Mouse (Mus musculus) CH12.LX (cell line): ENCODE measurements around the gene Tti1. TPM values are rescaled to one million over a fixed set of nuclear protein-coding genes. Genes with fewer than 3 reads are reported as not detected.

Experiments used
- DNase-seq: peaks from one replicate; pipeline ENCODE4 v3.0.0-alpha.2; 2013; ENCODE audit errors: extremely low read depth
- H3K27ac ChIP-seq: 2 replicates; pipeline ENCODE4 v1.5.1; 2012; ENCODE audit warnings: low read depth, mild to moderate bottlenecking, control low read depth, moderate library complexity; ENCODE audit not compliant: insufficient read depth
- H3K27me3 ChIP-seq: replicated peaks from 2 replicates; pipeline ENCODE3; 2012; ENCODE audit warnings: inconsistent platforms
- H3K36me3 ChIP-seq, 2 experiments: replicated peaks in 1 of 2; 2 replicates each; pipeline versions ENCODE3 to v1.6.1; 2012; ENCODE audit warnings: inconsistent platforms in 1 of 2, low read length in 1 of 2, mild to moderate bottlenecking in 1 of 2, mixed read lengths in 1 of 2, moderate library complexity in 1 of 2; ENCODE audit not compliant: control insufficient read depth in 1 of 2, insufficient read depth in 1 of 2
- H3K4me1 ChIP-seq, 2 experiments: 2 replicates each; pipeline ENCODE4 v1.6.1; 2012; ENCODE audit warnings: inconsistent platforms in 1 of 2, moderate library complexity in 1 of 2; ENCODE audit not compliant: insufficient read depth in 2 of 2, control insufficient read depth in 1 of 2
- H3K4me2 ChIP-seq: 2 replicates; pipeline ENCODE4 v1.6.1; 2012; ENCODE audit warnings: low read depth, mild to moderate bottlenecking, control low read depth; ENCODE audit not compliant: poor library complexity, insufficient read depth, severe bottlenecking
- H3K4me3 ChIP-seq, 3 experiments: fragments of 150-350 bp in 1 of 3; sonication (generic) in 1 of 3; replicated peaks in 1 of 3; 2 replicates each; pipeline versions ENCODE3 to v1.5.1; 2011 to 2012; ENCODE audit warnings: low read depth in 2 of 3, low read length in 2 of 3, mild to moderate bottlenecking in 2 of 3, moderate library complexity in 2 of 3, control low read depth in 1 of 3, improper control_type of control experiment in 1 of 3, inconsistent platforms in 1 of 3, mixed read lengths in 1 of 3; ENCODE audit not compliant: poor library complexity in 1 of 3
- H3K79me2 ChIP-seq: replicated peaks from 2 replicates; pipeline ENCODE4 v1.6.1; 2012; ENCODE audit warnings: mild to moderate bottlenecking, moderate library complexity; ENCODE audit not compliant: control insufficient read depth, poor library complexity, insufficient read depth, severe bottlenecking; ENCODE audit errors: extremely low read depth
- H3K9ac ChIP-seq: 2 replicates; pipeline ENCODE4 v1.6.1; 2012; ENCODE audit warnings: low read depth, mild to moderate bottlenecking, control low read depth, moderate library complexity; ENCODE audit not compliant: insufficient read depth
- H3K9me3 ChIP-seq: replicated peaks from 2 replicates; pipeline ENCODE3; 2012; ENCODE audit warnings: low read length, inconsistent platforms, mixed read lengths
- BHLHE40 ChIP-seq: IDR thresholded peaks from 2 replicates; pipeline ENCODE4 v1.6.1; 2011; ENCODE audit warnings: mild to moderate bottlenecking, low read depth, low read length, improper control_type of control experiment
- CHD1 ChIP-seq: IDR thresholded peaks from 2 replicates; pipeline ENCODE4 v1.6.1; 2012; ENCODE audit warnings: low read depth, low read length, improper control_type of control experiment, inconsistent platforms
- CHD2 ChIP-seq: IDR thresholded peaks from 2 replicates; pipeline ENCODE4 v1.6.1; 2011; ENCODE audit warnings: low read length, improper control_type of control experiment
- E2F4 ChIP-seq: IDR thresholded peaks from 2 replicates; pipeline ENCODE4 v1.6.1; 2011; ENCODE audit warnings: low read depth, low read length, improper control_type of control experiment; ENCODE audit not compliant: insufficient replicate concordance
- ELF1 ChIP-seq: IDR thresholded peaks from 2 replicates; pipeline ENCODE4 v1.6.1; 2014; ENCODE audit warnings: low read depth, mild to moderate bottlenecking, inconsistent platforms, low read length, improper control_type of control experiment
- EP300 ChIP-seq: IDR thresholded peaks from 2 replicates; pipeline ENCODE4 v1.6.1; 2011; ENCODE audit warnings: low read length, improper control_type of control experiment
- JUND ChIP-seq: conservative IDR thresholded peaks from 2 replicates; pipeline ENCODE4 v1.6.1; 2011; ENCODE audit warnings: low read depth, low read length, improper control_type of control experiment
- MAX ChIP-seq: IDR thresholded peaks from 2 replicates; pipeline ENCODE4 v1.6.1; 2011; ENCODE audit warnings: low read length, improper control_type of control experiment
- MAZ ChIP-seq: IDR thresholded peaks from 2 replicates; pipeline ENCODE4 v1.6.1; 2012; ENCODE audit warnings: low read depth, mild to moderate bottlenecking, inconsistent platforms, low read length, improper control_type of control experiment, moderate library complexity
- MEF2A ChIP-seq: IDR thresholded peaks from 2 replicates; pipeline ENCODE4 v1.6.1; 2014; ENCODE audit warnings: low read depth, mild to moderate bottlenecking, inconsistent platforms, low read length, improper control_type of control experiment, borderline replicate concordance
- MXI1 ChIP-seq: IDR thresholded peaks from 2 replicates; pipeline ENCODE4 v1.6.1; 2011; ENCODE audit warnings: mild to moderate bottlenecking, low read depth, low read length, improper control_type of control experiment
- NELFE ChIP-seq: IDR thresholded peaks from 2 replicates; pipeline ENCODE4 v1.6.1; 2011; ENCODE audit warnings: low read depth, low read length, improper control_type of control experiment
- NRF1 ChIP-seq: IDR thresholded peaks from 2 replicates; pipeline ENCODE4 v1.6.1; 2014; ENCODE audit warnings: low read depth, mild to moderate bottlenecking, inconsistent platforms, low read length, improper control_type of control experiment, moderate library complexity
- PAX5 ChIP-seq: IDR thresholded peaks from 2 replicates; pipeline ENCODE4 v1.6.1; 2012; ENCODE audit warnings: low read length, inconsistent platforms, mixed read lengths
- POLR2A ChIP-seq: IDR thresholded peaks from 2 replicates; pipeline ENCODE4 v1.6.1; 2011; ENCODE audit warnings: low read depth, mild to moderate bottlenecking, improper control_type of control experiment, low read length
- POLR2AphosphoS2 ChIP-seq: IDR thresholded peaks from 2 replicates; pipeline ENCODE4 v1.6.1; 2011; ENCODE audit warnings: low read depth, low read length, improper control_type of control experiment
- SMC3 ChIP-seq: IDR thresholded peaks from 2 replicates; pipeline ENCODE4 v1.6.1; 2011; ENCODE audit warnings: low read depth, low read length, improper control_type of control experiment
- TBP ChIP-seq: conservative IDR thresholded peaks from 2 replicates; pipeline ENCODE4 v1.6.1; 2011; ENCODE audit warnings: low read depth, low read length, improper control_type of control experiment
- UBTF ChIP-seq: IDR thresholded peaks from 2 replicates; pipeline ENCODE4 v1.6.1; 2012; ENCODE audit warnings: low read depth, mild to moderate bottlenecking, inconsistent platforms, low read length, improper control_type of control experiment, moderate library complexity
- USF1 ChIP-seq: IDR thresholded peaks from 2 replicates; pipeline ENCODE4 v1.6.1; 2014; ENCODE audit warnings: low read depth, mild to moderate bottlenecking, inconsistent platforms, low read length, improper control_type of control experiment
- USF2 ChIP-seq: conservative IDR thresholded peaks from 2 replicates; pipeline ENCODE4 v1.6.1; 2011; ENCODE audit warnings: low read depth, low read length, improper control_type of control experiment
- ZC3H11A ChIP-seq: IDR thresholded peaks from 2 replicates; pipeline ENCODE4 v1.6.1; 2012; ENCODE audit warnings: low read depth, mild to moderate bottlenecking, inconsistent platforms, low read length, improper control_type of control experiment
- ZKSCAN1 ChIP-seq: IDR thresholded peaks from 2 replicates; pipeline ENCODE4 v1.6.1; 2012; ENCODE audit warnings: low read depth, inconsistent platforms, low read length, improper control_type of control experiment, borderline replicate concordance
- ZMIZ1 ChIP-seq: IDR thresholded peaks from 2 replicates; pipeline ENCODE4 v1.6.1; 2012; ENCODE audit warnings: low read depth, mild to moderate bottlenecking, inconsistent platforms, low read length, improper control_type of control experiment
- ZNF384 ChIP-seq: IDR thresholded peaks from 2 replicates; pipeline ENCODE4 v1.6.1; 2012; ENCODE audit warnings: low read depth, low read length, improper control_type of control experiment, inconsistent platforms
- dilution Hi-C: fragments of 300-500 bp; cut with MboI; formaldehyde crosslinking; loops from 2 replicates; pipeline ENCODE4 v1.14.3; 2020; ENCODE audit warnings: low sequenced_read_pairs; ENCODE audit not compliant: extremely low pct_unique_long_range_greater_than_20kb, extremely low pct_ligation_motif_present
- in situ Hi-C: fragments of 300-500 bp; cut with MboI; formaldehyde crosslinking; loops from 3 replicates; pipeline ENCODE4 v1.14.3; 2019; ENCODE audit warnings: low sequenced_read_pairs, low pct_ligation_motif_present, low pct_unique_long_range_greater_than_20kb, mixed read lengths
- polyA plus RNA-seq: library from polyadenylated mRNA; unstranded; fragments of >175 nt; gene quantifications from 2 replicates; pipeline ENCODE4 v1.2.1, GENCODE M21; 2012; ENCODE audit warnings: low read depth; ENCODE audit not compliant: insufficient read length
- total RNA-seq, 2 experiments: library from RNA; depleted of rRNA; stranded (reverse); fragments of 300-350 nt in 1 of 2; fragments of >200 nt in 1 of 2; gene quantifications; 2 replicates each; pipeline ENCODE4 v1.2.3; 2012 to 2014

The Tti1 gene
- total and polyA plus RNA-seq, 3 experiments = 19.7 to 27.2 (median 19.8) TPM

GRCm38 (mm10) chr2:158063036-158063435 lies 34.8 kb upstream of the Tti1 start:
- DNase-seq = no peak
- Histone ChIP-seq H3K9me3 (no peaks in the 10 kb centered on the region), H3K36me3 (peaks cover 38 to 83% of the 10 kb centered on the region in 2 experiments), H3K4me1 (peaks cover 0 to 62% of the 10 kb centered on the region in 2 experiments; a peak in 2 of 4 replicates), H3K79me2 (no peaks in the 10 kb centered on the region), H3K27me3 (no peaks in the 10 kb centered on the region), H3K4me2 (no peak overlapping the region), H3K4me3 (no peak overlapping the region), H3K27ac (no peak overlapping the region), H3K9ac (no peak overlapping the region)
- TF ChIP-seq BHLHE40 (no peak), CHD2 (no peak), POLR2A (no peak), TBP (no peak), NELFE (no peak), JUND (no peak), POLR2AphosphoS2 (no peak), MAZ (no peak), ZMIZ1 (no peak), NRF1 (no peak), ZNF384 (no peak), E2F4 (no peak), SMC3 (no peak), ZC3H11A (no peak)
- in situ Hi-C loops (no loop called here), dilution Hi-C loops (no loop called here)

- no peak overlapping the region for H3K4me2 ChIP-seq
- DNase-seq = no peak
- peaks cover 48 to 91% of the 10 kb centered on the region in 2 experiments for H3K36me3 ChIP-seq
- H3K4me1 ChIP-seq = peaks cover 0 to 29% of the 10 kb centered on the region in 2 experiments; a peak in 2 of 4 replicates
- no peak overlapping the region for H3K9ac ChIP-seq
- no peak overlapping the region for H3K27ac ChIP-seq
- no peaks in the 10 kb centered on the region for H3K9me3 ChIP-seq
- no peak for TF ChIP-seq USF2
- TF ChIP-seq E2F4 = no peak
- TF ChIP-seq USF1 = no peak
- TF ChIP-seq PAX5 = no peak
- no peak for TF ChIP-seq SMC3
- TF ChIP-seq ZKSCAN1 = no peak
- no peak for TF ChIP-seq CHD1
- TF ChIP-seq MXI1 = no peak
- no peak for TF ChIP-seq MAZ
- no peak for TF ChIP-seq ELF1
- TF ChIP-seq UBTF = no peak
- TF ChIP-seq TBP = no peak
- no peak for TF ChIP-seq ZMIZ1
- no peak for TF ChIP-seq EP300
- no peak for TF ChIP-seq MAX
- no peak for TF ChIP-seq MEF2A
- no peaks in the 10 kb centered on the region for H3K79me2 ChIP-seq
- H3K27me3 ChIP-seq = no peaks in the 10 kb centered on the region
- dilution Hi-C loops (no loop called here), in situ Hi-C loops (loop anchor here (10.0 kb wide), 1 partner anchor 145 kb away; no protein-coding TSS in a partner anchor)
- H3K4me3 ChIP-seq = no peak overlapping the region
These were observed 31.5 kb upstream of the Tti1 start for GRCm38 (mm10) chr2:158059666-158060105.
